Mouse (Mus musculus) layer of hippocampus, postnatal 10 days (tissue): Measurements from ENCODE around the gene Klhl34. TPM values are rescaled to one million over a fixed set of nuclear protein-coding genes. Genes with fewer than 3 reads are reported as not detected.

ENCODE experiments used
- DNase-seq, 2 experiments: peaks; one replicate each; pipeline ENCODE4 v3.0.0; 2021; ENCODE audit warnings: low spot score in 2 of 2
- long read RNA-seq: library from polyadenylated mRNA; stranded (forward); transcript quantifications from one replicate; pipeline ENCODE4 v2.0.0, GENCODE M21; 2023
- total RNA-seq, 2 experiments: library from RNA; stranded (reverse); gene quantifications; 2 replicates each; pipeline ENCODE4 v1.2.3; 2021

The Klhl34 gene
- total RNA-seq, result under 1 TPM in 1 of 2 experiments, not detected in 1; 0.22 TPM
- long read RNA-seq, result 0 reads

GRCm38 (mm10) chrX:157818207-157818920, at the start of gene Klhl34:
Gene Klhl34, plus strand, starts transcription at chrX:157818435.
- peak in 1 of 2 experiments; percentile 31 for DNase-seq

GRCm38 (mm10) chrX:157801669-157802068, 16.6 kb upstream of the Klhl34 start:
- DNase-seq, result no peak

DNA sequence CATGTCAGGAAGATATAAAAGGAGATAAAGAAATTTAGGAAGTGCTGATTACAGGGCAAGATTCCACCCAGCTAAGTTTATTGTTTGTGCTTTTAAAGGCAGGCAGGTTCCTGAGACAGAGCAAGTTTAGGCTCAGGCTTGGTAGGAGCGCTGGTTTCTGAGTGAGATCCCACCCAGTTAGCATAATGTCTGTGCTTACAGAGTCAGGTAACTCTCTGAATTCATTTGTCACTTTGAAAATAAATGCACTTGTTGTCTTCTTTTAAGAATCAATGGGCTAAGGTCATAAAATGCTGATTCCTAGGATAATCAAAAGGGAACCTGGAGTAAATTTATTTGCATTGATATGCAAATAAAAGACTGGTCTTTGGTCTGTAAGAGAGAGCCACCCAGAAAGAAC, 8.5 kb upstream of the Klhl34 start:
- no peak for DNase-seq

DNA sequence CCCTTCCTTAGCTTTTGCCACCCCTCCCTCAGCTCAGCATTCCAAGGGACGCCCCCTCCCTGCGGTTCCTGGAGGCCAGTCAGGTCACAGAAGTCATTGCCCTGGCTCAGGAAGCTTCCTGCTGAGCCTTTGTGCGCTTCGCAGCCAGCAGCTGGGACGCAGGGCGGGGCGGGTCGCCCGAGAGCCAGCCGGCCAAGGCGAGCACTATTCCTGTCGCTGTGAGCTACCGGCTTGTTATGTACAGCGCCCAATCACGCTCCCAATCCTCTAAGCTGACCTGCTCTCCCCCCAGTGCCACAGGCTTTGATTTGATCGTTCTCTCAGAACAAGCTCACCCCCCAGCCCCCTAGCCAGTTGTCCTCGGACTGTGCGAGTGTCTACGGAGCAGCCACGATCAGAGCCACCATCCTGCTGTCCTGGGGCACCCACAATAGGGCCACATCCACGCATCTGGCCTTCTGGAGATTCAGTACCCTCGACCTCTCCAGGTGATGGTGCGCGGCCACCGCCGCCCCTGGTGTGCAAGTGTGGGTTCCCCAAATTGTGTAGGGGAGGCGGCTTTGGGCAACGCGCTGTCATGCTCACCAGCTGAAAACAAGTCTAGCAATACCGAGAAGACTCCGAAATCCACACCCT, 546 bp upstream of the Klhl34 start:
- DNase-seq, result no peak

GRCm38 (mm10) chrX:157818921-157819260, 656 bp downstream of the Klhl34 start:
- no peak for DNase-seq

- no peak for DNase-seq
Measured at GRCm38 (mm10) chrX:157829983-157830382, 11.7 kb downstream of the Klhl34 start.

Other genes starting within 250 kb of the Klhl34 start
- not detected for gene Yy2, start 249.4 kb upstream of the Klhl34 start, total RNA-seq
- gene Mbtps2, start 219.7 kb upstream of the Klhl34 start, total RNA-seq, result 10 to 100 TPM; 33.8 to 38.5 TPM
- gene Smpx, start 119.5 kb upstream of the Klhl34 start, total RNA-seq, result not detected
- gene Cnksr2, start 224.9 kb downstream of the Klhl34 start, total RNA-seq, result 100 to 1,000 TPM; 117 to 142 TPM